Mouse (Mus musculus) heart, embryonic 15.5 days (tissue): ENCODE measurements around the gene Ppp1r10. TPM values are rescaled to one million over a fixed set of nuclear protein-coding genes. Genes with fewer than 3 reads are reported as not detected.

Experiments
- ATAC-seq: fragments of 200-750 bp; cut with Nextera tagmentation; replicated peaks from 2 replicates; pipeline ENCODE4 v1.8.0; 2017; ENCODE audit warnings: low read depth, moderate TSS enrichment; ENCODE audit not compliant: insufficient number of reproducible peaks, insufficient read depth, low FRiP score
- H3K27ac ChIP-seq: fragments of 300-500 bp; sonication (generic); 2 replicates; pipeline ENCODE4 v1.5.1; 2015; ENCODE audit warnings: mild to moderate bottlenecking, inconsistent platforms
- H3K27me3 ChIP-seq: fragments of 300-500 bp; sonication (generic); 2 replicates; pipeline ENCODE4 v1.6.1; 2015; ENCODE audit warnings: inconsistent platforms
- H3K36me3 ChIP-seq: fragments of 300-500 bp; sonication (generic); 2 replicates; pipeline ENCODE4 v1.6.1; 2015; ENCODE audit warnings: mild to moderate bottlenecking, inconsistent platforms
- H3K4me1 ChIP-seq: fragments of 300-500 bp; sonication (generic); replicated peaks from 2 replicates; pipeline ENCODE4 v1.6.1; 2015; ENCODE audit warnings: inconsistent platforms
- H3K4me2 ChIP-seq: fragments of 300-500 bp; sonication (generic); 2 replicates; pipeline ENCODE4 v1.6.1; 2015; ENCODE audit warnings: inconsistent platforms, mild to moderate bottlenecking, moderate library complexity
- H3K4me3 ChIP-seq: fragments of 300-500 bp; sonication (generic); 2 replicates; pipeline ENCODE4 v1.5.1; 2015; ENCODE audit warnings: mild to moderate bottlenecking, inconsistent platforms
- H3K9ac ChIP-seq: fragments of 300-500 bp; sonication (generic); 2 replicates; pipeline ENCODE4 v1.6.1; 2015; ENCODE audit warnings: mild to moderate bottlenecking, inconsistent platforms
- H3K9me3 ChIP-seq: fragments of 300-500 bp; sonication (generic); replicated peaks from 2 replicates; pipeline ENCODE4 v1.6.1; 2016; ENCODE audit warnings: inconsistent platforms
- WGBS: fragments of 180-500 bp; shearing (Covaris S2); methylation state at CpG from one replicate; pipeline ENCODE4 v1.1.7; 2015; ENCODE audit warnings: mixed read lengths; 5-methylcytosine and 5-hydroxymethylcytosine counted together
- polyA plus RNA-seq: library from polyadenylated mRNA; unstranded; fragments of >200 nt; fragmentation: Nextera tagmentation; extraction: Ambion mirVana; gene quantifications from 2 replicates; pipeline ENCODE4 v1.2.1, GENCODE M21; 2015

The Ppp1r10 gene
- polyA plus RNA-seq = 26.5 and 28.1 TPM in 2 replicates

DNA sequence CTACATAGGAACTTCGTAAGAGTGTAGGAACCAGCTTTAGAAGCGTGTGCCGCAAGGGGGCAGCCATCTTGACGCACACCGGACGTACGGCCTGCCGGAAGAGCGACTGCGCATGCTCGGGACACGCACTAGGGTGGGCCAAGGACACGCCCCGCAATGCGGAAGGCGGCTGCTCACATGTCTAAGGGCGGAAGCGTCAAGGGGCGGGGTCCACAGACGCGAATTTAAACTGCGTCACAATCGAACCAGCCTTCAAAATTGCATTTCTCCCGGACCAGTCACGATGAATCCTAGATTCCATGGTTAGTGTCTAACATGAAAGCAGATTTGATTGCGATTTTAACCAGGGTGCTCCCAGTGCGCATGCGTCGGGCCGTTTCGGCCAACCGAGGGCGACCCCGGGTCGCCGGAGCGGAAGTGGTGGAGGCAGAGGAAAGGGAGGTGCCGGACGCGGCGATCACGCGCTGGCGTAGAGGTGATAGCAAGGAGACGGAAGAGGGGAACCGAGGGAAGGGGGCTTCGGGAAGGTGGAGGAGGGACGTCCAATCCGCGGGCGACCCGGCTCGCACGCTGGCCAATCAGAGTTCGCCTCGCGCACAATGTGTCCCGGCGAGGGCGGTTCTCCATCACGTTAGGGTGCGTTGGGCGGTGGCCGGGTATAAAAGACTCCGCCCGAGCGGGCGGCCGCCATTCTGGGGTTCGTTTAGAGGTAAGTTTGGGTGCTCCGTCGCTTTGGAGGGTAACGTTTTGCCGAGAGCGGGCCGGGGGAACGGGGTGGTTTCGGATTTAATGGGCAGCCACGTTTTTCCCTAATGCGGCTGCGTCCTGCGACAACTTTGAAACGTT is at the start of gene Ppp1r10, which contains the start of gene Mrps18b:
TSS of gene Ppp1r10 (plus strand) at position 138 of the 846 bp plus-strand sequence.
TSS of gene Mrps18b (minus strand) at position 93 of the 846 bp plus-strand sequence.
- under 1% methylated on average over 83 of the region's 83 CpGs for WGBS
- Histone ChIP-seq H3K27ac (peak within 1 kb of the TSS; percentile 97), H3K36me3 (peaks cover 25% of the 10 kb centered on the region), H3K4me1 (peaks cover 32% of the 10 kb centered on the region), H3K4me3 (peak within 1 kb of the TSS; percentile 83), H3K9me3 (no peaks in the 10 kb centered on the region), H3K9ac (peak within 1 kb of the TSS; percentile 86), H3K4me2 (peak within 1 kb of the TSS; percentile 78), H3K27me3 (no peaks in the 10 kb centered on the region)
- peak; percentile 93 for ATAC-seq

GRCm38 (mm10) chr17:35866911-35867890 is 49.0 kb upstream of the Ppp1r10 start:
- H3K36me3 ChIP-seq = no peaks in the 10 kb centered on the region
- 7% methylated on average over 26 of the region's 26 CpGs for WGBS

GRCm38 (mm10) chr17:35868165-35868820 is 47.9 kb upstream of the Ppp1r10 start:
- peak overlapping the region; percentile 81 for H3K9ac ChIP-seq
- peaks cover 66% of the 10 kb centered on the region for H3K4me1 ChIP-seq
- WGBS = 17% methylated on average over 17 of the region's 17 CpGs
- no peaks in the 10 kb centered on the region for H3K9me3 ChIP-seq
- H3K4me2 ChIP-seq = peak overlapping the region; percentile 94
- peak overlapping the region; percentile 99 for H3K27ac ChIP-seq
- 0 out of 2 replicates have a peak, but pooled peaks cover 4% of the 10 kb centered on the region for H3K36me3 ChIP-seq
- H3K4me3 ChIP-seq = peak overlapping the region; percentile 77
- no peak for ATAC-seq
- no peaks in the 10 kb centered on the region for H3K27me3 ChIP-seq

More at GRCm38 (mm10) chr17:35866911-35867890, 49.0 kb upstream of the Ppp1r10 start:
- Histone ChIP-seq H3K27ac (peak overlapping the region; percentile 99), H3K27me3 (no peaks in the 10 kb centered on the region), H3K4me2 (peak overlapping the region; percentile 94), H3K9me3 (no peaks in the 10 kb centered on the region), H3K4me1 (peaks cover 58% of the 10 kb centered on the region), H3K9ac (peak overlapping the region; percentile 81), H3K4me3 (peak overlapping the region; percentile 77)
- ATAC-seq = no peak

GRCm38 (mm10) chr17:35868961-35869345 is 47.3 kb upstream of the Ppp1r10 start:
- Histone ChIP-seq H3K4me2 (peak overlapping the region; percentile 94), H3K4me1 (peaks cover 70% of the 10 kb centered on the region), H3K36me3 (0 out of 2 replicates have a peak, but pooled peaks cover 4% of the 10 kb centered on the region), H3K27me3 (no peaks in the 10 kb centered on the region), H3K9me3 (no peaks in the 10 kb centered on the region), H3K4me3 (peak overlapping the region; percentile 77), H3K9ac (peak overlapping the region; percentile 81), H3K27ac (peak overlapping the region; percentile 99)
- ATAC-seq = no peak
- WGBS = under 1% methylated on average over 7 of the region's 7 CpGs

DNA sequence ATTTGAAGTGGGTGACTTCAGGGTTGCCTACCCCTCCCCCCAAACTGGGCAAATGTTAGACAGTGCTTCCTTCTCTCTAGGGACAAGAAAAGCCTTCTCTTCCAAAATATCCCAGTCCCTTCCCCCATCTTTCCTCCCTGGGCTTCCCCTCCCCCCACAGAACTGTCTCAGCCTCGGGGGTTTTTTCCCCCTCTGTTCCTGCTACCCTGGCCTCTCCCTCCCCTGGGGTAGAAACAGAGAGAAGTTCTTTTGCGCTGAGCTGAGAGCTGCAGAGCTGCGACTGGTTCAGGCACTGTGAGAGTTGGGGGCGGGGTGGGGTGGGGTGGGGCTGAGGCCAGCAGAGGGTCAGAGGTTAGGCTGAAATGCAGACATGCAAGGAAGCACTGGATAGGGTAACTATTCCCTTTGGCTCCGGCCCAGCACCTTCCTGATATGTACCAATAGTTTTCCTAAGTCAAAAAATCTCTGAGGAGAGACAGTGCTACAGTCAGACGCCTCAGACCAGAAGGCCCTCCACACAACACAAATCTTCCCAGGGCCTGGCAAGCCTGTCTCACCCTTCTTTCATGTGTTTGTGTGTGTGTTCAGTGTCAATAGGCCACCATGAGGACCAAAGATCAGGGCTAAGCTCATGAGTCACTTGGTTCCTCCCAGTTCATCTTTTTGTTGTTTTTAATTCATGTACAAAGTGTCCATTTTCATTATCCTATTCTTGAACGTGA is 46.7 kb upstream of the Ppp1r10 start:
- Histone ChIP-seq H3K4me3 (peak overlapping the region; percentile 77), H3K9me3 (no peaks in the 10 kb centered on the region), H3K36me3 (peaks cover 6% of the 10 kb centered on the region), H3K4me1 (peaks cover 71% of the 10 kb centered on the region), H3K9ac (peak overlapping the region; percentile 81), H3K27ac (peak overlapping the region; percentile 99), H3K4me2 (peak overlapping the region; percentile 94), H3K27me3 (no peaks in the 10 kb centered on the region)
- ATAC-seq = no peak
- WGBS = 6% methylated on average over 7 of the region's 7 CpGs

GRCm38 (mm10) chr17:35870151-35870883 is 45.9 kb upstream of the Ppp1r10 start:
- Histone ChIP-seq H3K27ac (peak overlapping the region; percentile 99), H3K9ac (peak overlapping the region; percentile 81), H3K4me2 (peak overlapping the region; percentile 94), H3K27me3 (no peaks in the 10 kb centered on the region), H3K4me3 (peak overlapping the region; percentile 77), H3K9me3 (no peaks in the 10 kb centered on the region), H3K36me3 (peaks cover 14% of the 10 kb centered on the region), H3K4me1 (peaks cover 64% of the 10 kb centered on the region)
- peak; percentile 4; the same call in 1 of the 2 replicates for ATAC-seq
- 33% methylated on average over 9 of the region's 9 CpGs for WGBS

DNA sequence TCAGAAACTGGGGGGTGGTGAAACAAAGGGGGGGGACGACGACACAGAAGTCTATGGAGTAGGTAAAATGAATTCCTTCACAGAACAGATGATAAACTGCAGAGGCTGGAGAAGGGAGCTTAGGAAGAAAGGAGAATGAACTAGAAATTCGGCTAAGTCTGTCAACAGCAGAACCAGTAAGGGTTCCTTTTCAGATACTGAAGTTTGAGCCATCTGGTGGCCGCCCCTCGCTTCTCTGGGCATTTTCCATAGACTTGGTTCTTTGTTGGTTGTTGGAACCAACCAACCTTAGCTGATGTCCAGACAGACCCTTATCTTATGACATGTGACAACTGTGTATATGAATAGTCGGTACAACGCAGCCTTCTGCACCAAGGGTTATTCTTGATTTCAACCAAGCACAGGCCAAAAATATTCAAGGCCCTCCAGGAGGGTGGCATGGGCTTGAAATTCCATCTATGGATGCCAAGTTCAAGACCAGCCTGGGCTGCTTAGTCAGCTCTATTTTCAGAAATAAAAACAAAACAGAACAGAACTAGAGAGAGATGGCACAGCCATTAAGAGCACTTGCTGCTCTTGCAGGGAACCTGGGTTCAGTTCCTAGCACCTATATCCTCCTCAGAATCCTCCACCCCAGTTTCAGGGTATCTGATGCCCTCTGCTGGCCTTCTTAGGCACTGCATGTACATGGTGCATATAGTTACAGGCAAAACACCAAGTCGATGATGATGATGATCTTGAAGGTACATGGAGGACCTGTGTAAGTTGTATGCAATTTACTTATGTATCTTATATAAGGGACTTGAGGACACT is 45.1 kb upstream of the Ppp1r10 start:
- H3K4me3 ChIP-seq = peak overlapping the region; percentile 77
- H3K4me2 ChIP-seq = peak overlapping the region; percentile 94
- H3K9me3 ChIP-seq = no peaks in the 10 kb centered on the region
- H3K4me1 ChIP-seq = peaks cover 64% of the 10 kb centered on the region
- H3K27me3 ChIP-seq = no peaks in the 10 kb centered on the region
- H3K36me3 ChIP-seq = peaks cover 19% of the 10 kb centered on the region
- peak overlapping the region; percentile 99 for H3K27ac ChIP-seq
- WGBS = 44% methylated on average over 8 of the region's 8 CpGs
- ATAC-seq = no peak
- peak overlapping the region; percentile 81; the same call in 1 of the 2 replicates for H3K9ac ChIP-seq

GRCm38 (mm10) chr17:35873774-35874519 is 42.3 kb upstream of the Ppp1r10 start:
- H3K4me2 ChIP-seq = peak overlapping the region; percentile 43
- 23% methylated on average over 21 of the region's 21 CpGs for WGBS
- H3K27ac ChIP-seq = peak overlapping the region; percentile 4; the same call in 1 of the 2 replicates

More at GRCm38 (mm10) chr17:35873774-35874519, 42.3 kb upstream of the Ppp1r10 start:
- 0 out of 2 replicates have a peak overlapping the region, but pooled peaks have one; percentile 7 for H3K4me3 ChIP-seq
- peaks cover 23% of the 10 kb centered on the region for H3K36me3 ChIP-seq
- ATAC-seq = peak; percentile 18; the same call in 1 of the 2 replicates
- H3K9ac ChIP-seq = 0 out of 2 replicates have a peak overlapping the region, but pooled peaks have one; percentile 28
- peaks cover 42% of the 10 kb centered on the region for H3K4me1 ChIP-seq
- H3K27me3 ChIP-seq = no peaks in the 10 kb centered on the region
- H3K9me3 ChIP-seq = no peaks in the 10 kb centered on the region
